Mouse (Mus musculus) lung, embryonic 15.5 days (tissue): ENCODE results near the gene Abhd8. TPM values are rescaled to one million over a fixed set of nuclear protein-coding genes. Genes with fewer than 3 reads are reported as not detected.
"Not testable (repeated sequence)": the region's sequence is repeated elsewhere in the genome, so short reads cannot be mapped to it uniquely, and the experiment has no call there.

Source experiments
- ATAC-seq: fragments of 200-750 bp; cut with Nextera tagmentation; 2 replicates; pipeline ENCODE4 v1.8.0; 2017; ENCODE audit warnings: moderate number of reproducible peaks, borderline replicate concordance; ENCODE audit not compliant: low FRiP score, low TSS enrichment; ENCODE audit errors: extremely low read depth
- H3K27ac ChIP-seq: fragments of 300-500 bp; sonication (generic); 2 replicates; pipeline ENCODE4 v1.5.1; 2015; ENCODE audit warnings: moderate library complexity, mild to moderate bottlenecking, inconsistent platforms
- H3K27me3 ChIP-seq: fragments of 300-500 bp; sonication (generic); 2 replicates; pipeline ENCODE4 v1.6.1; 2015; ENCODE audit warnings: inconsistent platforms
- H3K36me3 ChIP-seq: fragments of 300-500 bp; sonication (generic); 2 replicates; pipeline ENCODE4 v1.6.1; 2015; ENCODE audit warnings: inconsistent platforms
- H3K4me1 ChIP-seq: fragments of 300-500 bp; sonication (generic); 2 replicates; pipeline ENCODE4 v1.6.1; 2015; ENCODE audit warnings: inconsistent platforms
- H3K4me2 ChIP-seq: fragments of 300-500 bp; sonication (generic); 2 replicates; pipeline ENCODE4 v1.6.1; 2015; ENCODE audit warnings: inconsistent platforms, mild to moderate bottlenecking, moderate library complexity
- H3K4me3 ChIP-seq: fragments of 300-500 bp; sonication (generic); 2 replicates; pipeline ENCODE4 v1.5.1; 2015; ENCODE audit warnings: mild to moderate bottlenecking, inconsistent platforms
- H3K9ac ChIP-seq: fragments of 300-500 bp; sonication (generic); 2 replicates; pipeline ENCODE4 v1.6.1; 2015; ENCODE audit warnings: inconsistent platforms
- H3K9me3 ChIP-seq: fragments of 300-500 bp; sonication (generic); 2 replicates; pipeline ENCODE4 v1.6.1; 2016; ENCODE audit warnings: inconsistent platforms
- WGBS: fragments of 180-500 bp; shearing (Covaris S2); methylation state at CpG from one replicate; pipeline ENCODE4 v1.1.7; 2015; 5-methylcytosine and 5-hydroxymethylcytosine counted together
- polyA plus RNA-seq: library from polyadenylated mRNA; unstranded; fragments of >200 nt; fragmentation: Nextera tagmentation; extraction: Ambion mirVana; gene quantifications from 2 replicates; pipeline ENCODE4 v1.2.1, GENCODE M21; 2015

Gene Abhd8
- polyA plus RNA-seq, 1 experiment from 2014 or later: 51.3 TPM

DNA sequence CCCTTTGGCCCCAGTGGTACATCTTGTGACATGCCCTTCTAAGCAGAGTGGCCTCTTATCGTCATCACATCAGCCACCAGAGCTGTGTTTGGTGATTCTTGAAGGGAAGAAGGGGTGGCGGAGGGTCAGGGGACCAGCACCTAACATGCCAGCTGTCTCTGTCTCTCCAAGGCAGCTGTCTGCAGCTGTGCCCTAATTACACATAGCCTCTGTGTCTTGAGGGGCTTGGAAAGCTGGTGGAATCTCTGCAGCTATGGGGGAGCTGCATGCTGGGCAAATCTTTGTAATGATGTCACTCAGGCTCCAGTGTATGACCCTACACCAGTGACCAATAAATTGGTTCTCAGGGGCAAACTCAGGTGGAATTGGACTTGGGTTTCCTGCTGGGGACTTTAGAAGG lies 10.8 kb downstream of the Abhd8 start:
- WGBS: 61% methylated on average over 2 of the region's 2 CpGs
- 0 out of 2 replicates have a peak, but pooled peaks cover 3% of the 10 kb centered on the region for H3K4me1 ChIP-seq
- no peak for ATAC-seq

DNA sequence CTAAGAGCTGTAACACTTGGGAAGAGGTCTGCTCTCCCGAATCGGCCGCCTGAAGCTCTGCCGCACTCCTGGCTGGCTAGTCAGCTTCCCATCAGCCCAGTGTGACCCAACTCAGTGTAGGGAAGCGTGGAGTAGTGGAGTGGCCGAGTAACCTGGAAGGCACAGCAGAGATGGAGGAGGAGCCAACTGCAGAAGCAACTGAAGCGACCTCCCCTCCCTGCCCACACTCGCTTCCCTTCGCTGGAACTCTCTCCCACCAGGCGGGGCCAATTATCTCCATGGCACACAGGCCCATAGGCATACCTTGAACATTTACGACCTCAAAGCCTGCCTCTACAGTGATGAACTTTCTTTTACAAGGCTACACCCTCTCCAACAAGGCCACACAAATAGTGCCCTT lies 11.7 kb downstream of the Abhd8 start:
- Histone ChIP-seq H3K4me3 (no peak overlapping the region), H3K36me3 (no peaks in the 10 kb centered on the region), H3K4me2 (no peak overlapping the region), H3K4me1 (no peaks in the 10 kb centered on the region), H3K9ac (no peak overlapping the region), H3K27me3 (no peaks in the 10 kb centered on the region), H3K9me3 (no peaks in the 10 kb centered on the region), H3K27ac (no peak overlapping the region)
- 42% methylated on average over 11 of the region's 11 CpGs for WGBS
- ATAC-seq: no peak

More for the DNA sequence above, 10.8 kb downstream of the Abhd8 start:
- no peak overlapping the region for H3K9ac ChIP-seq
- H3K36me3 ChIP-seq: peaks cover 1% of the 10 kb centered on the region; the same call in 1 of the 2 replicates
- no peak overlapping the region for H3K4me2 ChIP-seq
- H3K27ac ChIP-seq: no peak overlapping the region
- H3K27me3 ChIP-seq: no peaks in the 10 kb centered on the region
- no peak overlapping the region for H3K4me3 ChIP-seq
- H3K9me3 ChIP-seq: no peaks in the 10 kb centered on the region

GRCm38 (mm10) chr8:71451337-71451736 lies 12.1 kb downstream of the Abhd8 start:
- 60% methylated on average over 4 of the region's 4 CpGs for WGBS
- H3K4me1 ChIP-seq: no peaks in the 10 kb centered on the region
- H3K27me3 ChIP-seq: no peaks in the 10 kb centered on the region

DNA sequence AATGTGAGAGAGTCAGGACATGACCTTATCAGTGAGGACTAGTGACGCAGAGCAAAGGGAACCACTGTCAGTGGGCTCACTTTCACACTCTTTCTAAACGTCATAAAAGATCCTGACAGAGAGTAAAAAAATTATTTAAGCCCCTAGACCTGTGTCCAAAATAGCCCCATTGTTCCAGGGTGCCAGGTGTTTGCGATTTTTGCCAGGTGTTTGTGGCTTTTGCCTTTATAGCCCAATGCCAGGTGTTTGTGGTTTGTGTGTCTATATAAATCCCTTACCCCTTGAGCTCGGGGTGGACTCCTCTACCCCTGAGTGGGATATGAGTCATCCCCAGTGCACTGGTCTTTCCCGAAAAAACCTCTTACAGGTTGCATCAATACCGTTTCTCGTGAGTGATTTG lies 18.4 kb downstream of the Abhd8 start:
- Histone ChIP-seq H3K4me1 (no peaks in the 10 kb centered on the region), H3K4me2 (no peak overlapping the region), H3K9ac (no peak overlapping the region), H3K36me3 (no peaks in the 10 kb centered on the region), H3K27ac (no peak overlapping the region), H3K9me3 (no peaks in the 10 kb centered on the region), H3K4me3 (no peak overlapping the region), H3K27me3 (peaks cover 19% of the 10 kb centered on the region; the same call in 1 of the 2 replicates)
- 71% methylated on average over 7 of the region's 7 CpGs for WGBS
- no peak for ATAC-seq

More at GRCm38 (mm10) chr8:71451337-71451736, 12.1 kb downstream of the Abhd8 start:
- no peak overlapping the region for H3K9ac ChIP-seq
- H3K9me3 ChIP-seq: no peaks in the 10 kb centered on the region
- ATAC-seq: no peak
- H3K4me3 ChIP-seq: no peak overlapping the region
- H3K4me2 ChIP-seq: no peak overlapping the region
- H3K36me3 ChIP-seq: no peaks in the 10 kb centered on the region
- H3K27ac ChIP-seq: no peak overlapping the region

DNA sequence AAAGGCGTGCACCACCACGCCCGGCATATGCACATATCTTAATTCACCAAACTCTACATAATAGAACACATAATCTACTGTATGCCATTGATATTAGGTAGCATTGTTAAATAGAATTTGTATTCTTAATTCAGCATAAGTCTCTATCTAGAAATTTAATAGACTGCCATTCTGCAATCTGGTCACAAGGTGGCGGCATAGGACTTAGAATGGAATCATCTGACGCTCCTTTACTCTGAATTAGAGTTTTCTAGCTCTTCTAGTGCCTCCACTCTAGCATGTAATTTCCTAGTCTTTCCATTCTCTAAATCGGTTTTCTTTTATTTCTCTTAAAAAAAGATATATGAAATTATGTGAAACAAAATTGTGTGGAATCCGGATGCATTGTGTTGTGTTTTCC lies 22.1 kb downstream of the Abhd8 start:
- peaks cover 19% of the 10 kb centered on the region; the same call in 1 of the 2 replicates for H3K27me3 ChIP-seq
- no peak for ATAC-seq
- H3K36me3 ChIP-seq: no peaks in the 10 kb centered on the region
- WGBS: under 1% methylated on average over 7 of the region's 7 CpGs
- no peak overlapping the region for H3K27ac ChIP-seq
- H3K4me1 ChIP-seq: no peaks in the 10 kb centered on the region
- no peaks in the 10 kb centered on the region for H3K9me3 ChIP-seq
- no peak overlapping the region for H3K4me2 ChIP-seq
- no peak overlapping the region for H3K4me3 ChIP-seq
- no peak overlapping the region for H3K9ac ChIP-seq

DNA sequence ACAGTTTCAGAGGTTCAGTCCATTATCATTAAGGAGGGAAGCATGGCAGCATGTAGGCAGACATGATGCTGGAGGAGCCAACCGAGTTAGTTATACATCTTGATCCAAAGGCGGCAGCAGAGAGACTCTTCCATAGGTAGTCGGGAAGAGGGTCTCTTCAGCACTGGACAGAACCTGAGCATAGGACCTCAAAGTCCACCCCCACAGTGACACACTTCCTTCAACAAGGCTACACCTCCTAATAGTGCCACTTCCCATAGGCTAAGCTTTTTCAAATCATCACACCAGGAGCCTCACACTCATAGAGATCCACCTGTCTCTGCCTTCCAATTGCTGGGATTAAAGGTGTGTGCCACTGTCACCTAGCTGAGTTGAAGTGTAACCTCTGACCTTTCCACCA lies 26.4 kb downstream of the Abhd8 start:
- Histone ChIP-seq H3K9me3 (peaks cover 3% of the 10 kb centered on the region; the same call in 1 of the 2 replicates), H3K4me2 (no peak overlapping the region), H3K27me3 (peaks cover 3% of the 10 kb centered on the region; the same call in 1 of the 2 replicates), H3K36me3 (no peaks in the 10 kb centered on the region), H3K27ac (no peak overlapping the region), H3K4me3 (no peak overlapping the region), H3K9ac (no peak overlapping the region), H3K4me1 (no peaks in the 10 kb centered on the region)
- whole genome bisulfite sequencing: 35% methylated on average over 3 of the region's 3 CpGs
- no peak for ATAC-seq

- not testable (repeated sequence) for H3K9ac ChIP-seq, H3K4me2 ChIP-seq, H3K4me3 ChIP-seq, H3K4me1 ChIP-seq, H3K9me3 ChIP-seq, H3K27ac ChIP-seq, ATAC-seq, H3K27me3 ChIP-seq, H3K36me3 ChIP-seq
- WGBS: 69% methylated on average over 1 of the region's 1 CpGs
Measured at GRCm38 (mm10) chr8:71432935-71433334, 30.5 kb downstream of the Abhd8 start.

DNA sequence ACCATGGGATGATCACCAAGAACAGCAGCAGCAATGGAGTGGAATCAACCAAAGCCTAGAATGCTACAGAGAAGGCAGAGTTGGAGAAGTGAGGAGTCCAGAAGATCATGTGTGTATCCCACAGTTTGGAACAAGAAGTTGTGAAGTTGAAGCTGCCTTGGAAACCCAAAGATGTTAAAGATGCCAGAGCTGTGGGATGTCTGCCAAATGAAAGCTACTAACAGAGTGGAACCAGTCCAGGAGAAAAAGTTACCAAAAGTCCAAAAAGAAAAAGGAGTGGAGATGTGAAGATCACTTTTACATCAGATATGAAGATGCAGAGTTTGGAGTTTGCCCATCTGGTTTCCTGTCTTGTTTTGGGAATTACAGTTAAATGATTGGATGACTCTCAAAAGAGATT lies 41.3 kb downstream of the Abhd8 start:
- Histone ChIP-seq H3K27ac (no peak overlapping the region), H3K4me1 (no peaks in the 10 kb centered on the region), H3K36me3 (no peaks in the 10 kb centered on the region), H3K27me3 (no peaks in the 10 kb centered on the region), H3K4me3 (no peak overlapping the region), H3K9ac (no peak overlapping the region), H3K4me2 (no peak overlapping the region), H3K9me3 (no peaks in the 10 kb centered on the region)
- no peak for ATAC-seq

DNA sequence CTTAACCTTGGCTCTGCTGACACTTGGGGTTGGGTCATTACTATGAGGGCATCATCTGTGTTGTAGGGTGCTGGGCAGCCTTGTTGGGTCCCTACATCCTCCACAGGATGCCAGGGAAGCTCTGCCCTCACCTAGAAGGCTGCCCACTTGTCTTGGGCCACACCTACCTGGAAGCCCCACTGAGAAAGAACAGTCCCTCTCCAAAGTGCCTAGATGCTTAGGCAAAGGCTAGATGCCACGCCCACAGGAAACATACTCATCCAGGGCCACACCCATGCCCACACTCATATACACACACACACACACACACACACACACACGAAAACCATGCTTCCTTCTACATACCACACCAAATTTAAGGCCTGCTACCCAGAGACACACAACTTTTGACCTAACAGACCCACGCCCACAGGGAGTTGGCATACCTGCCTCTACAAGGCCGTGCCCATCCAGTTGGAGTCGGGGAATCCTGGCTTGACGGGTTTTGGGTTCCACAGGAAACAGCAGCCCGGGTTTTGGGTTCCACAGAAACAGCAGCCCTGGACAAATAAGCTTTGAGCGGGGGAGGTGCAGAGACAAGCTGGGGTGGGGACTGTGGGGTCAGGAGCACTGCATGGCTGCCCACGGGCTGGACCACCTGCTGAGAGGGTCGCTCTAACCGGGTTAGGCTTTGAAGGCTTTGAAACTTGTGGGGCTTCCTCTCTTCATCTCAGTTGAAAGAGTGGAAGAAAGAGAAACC lies 51.8 kb downstream of the Abhd8 start:
- H3K27me3 ChIP-seq: no peaks in the 10 kb centered on the region
- no peak for ATAC-seq

DNA sequence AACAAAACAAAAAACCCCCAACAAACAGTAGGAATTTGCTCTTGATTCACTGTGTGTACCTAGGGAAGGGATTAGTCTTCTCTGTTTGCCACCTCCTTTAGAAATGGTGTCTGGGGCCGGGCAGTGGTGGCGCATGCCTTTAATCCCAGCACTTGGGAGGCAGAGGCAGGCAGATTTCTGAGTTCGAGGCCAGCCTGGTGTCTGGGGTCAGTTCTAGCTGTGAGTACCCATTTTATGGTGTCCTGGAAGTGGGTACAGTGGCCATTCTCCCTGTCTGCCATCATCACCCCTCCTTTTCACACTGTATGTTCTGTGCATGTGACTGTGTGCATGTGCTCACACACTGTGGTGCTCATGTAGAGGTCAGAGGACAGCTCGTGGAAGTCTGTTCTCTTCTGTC lies 55.2 kb downstream of the Abhd8 start:
- no peaks in the 10 kb centered on the region for H3K27me3 ChIP-seq
- no peak for ATAC-seq
- 94% methylated on average over 4 of the region's 4 CpGs for whole genome bisulfite sequencing

More for the DNA sequence above, 51.8 kb downstream of the Abhd8 start:
- H3K27ac ChIP-seq: no peak overlapping the region
- H3K4me1 ChIP-seq: peaks cover 12% of the 10 kb centered on the region
- no peaks in the 10 kb centered on the region for H3K9me3 ChIP-seq
- H3K36me3 ChIP-seq: peaks cover 26% of the 10 kb centered on the region
- no peak overlapping the region for H3K4me3 ChIP-seq
- no peak overlapping the region for H3K9ac ChIP-seq
- no peak overlapping the region for H3K4me2 ChIP-seq
- 43% methylated on average over 11 of the region's 11 CpGs for WGBS

GRCm38 (mm10) chr8:71407441-71407840 lies 56.0 kb downstream of the Abhd8 start:
- Histone ChIP-seq H3K9me3 (no peaks in the 10 kb centered on the region), H3K4me2 (peak overlapping the region; percentile 97), H3K27me3 (no peaks in the 10 kb centered on the region), H3K9ac (no peak overlapping the region), H3K4me3 (no peak overlapping the region), H3K4me1 (peaks cover 28% of the 10 kb centered on the region), H3K36me3 (peaks cover 26% of the 10 kb centered on the region), H3K27ac (no peak overlapping the region)
- no peak for ATAC-seq
- 92% methylated on average over 14 of the region's 14 CpGs for WGBS

More for the DNA sequence above, 55.2 kb downstream of the Abhd8 start:
- no peak overlapping the region for H3K9ac ChIP-seq
- peaks cover 26% of the 10 kb centered on the region for H3K36me3 ChIP-seq
- H3K4me2 ChIP-seq: no peak overlapping the region
- no peak overlapping the region for H3K27ac ChIP-seq
- H3K9me3 ChIP-seq: no peaks in the 10 kb centered on the region
- peaks cover 28% of the 10 kb centered on the region for H3K4me1 ChIP-seq
- H3K4me3 ChIP-seq: no peak overlapping the region
